In genomic region chr6:97501000-97501399, GRCm38 (mm10) we compare ENCODE assay signal across 23 mouse cellular contexts.
DNase-seq lines count a peak whose midpoint lies in the region; ATAC-seq and TF ChIP-seq lines count a peak whose summit lies in the region.
"Had no signal": no experiment of that assay in that cellular context is flagged by ENCODE, and none has a peak within 500 bp of the region (broad histone marks: within the 10 kb centered on the region; RNA-seq: fewer than 3 reads in every experiment).

No protein-coding gene starts in this region.

- H3K9me3 ChIP-seq in kidney, postnatal 0 days (replicated peaks; ENCODE audit: low read length), result no peaks in the 10 kb centered on the region
- H3K9me3 ChIP-seq: embryonic facial prominence, embryonic 15.5 days; heart, embryonic 13.5 days; midbrain, embryonic 10.5 days; neural tube, embryonic 12.5 days had no signal

- no peak for ATAC-seq in kidney, postnatal 0 days (replicated peaks; ENCODE audit: low FRiP score, low read depth)

- no peaks in the 10 kb centered on the region for H3K4me1 ChIP-seq in kidney, postnatal 0 days (replicated peaks; ENCODE audit: insufficient read depth, low read length)
- H3K4me1 ChIP-seq in cortical plate, adult 2 months (ENCODE audit: control insufficient read depth, insufficient read depth, low read length), result no peaks in the 10 kb centered on the region
- H3K4me1 ChIP-seq: neural tube, embryonic 12.5 days had no signal

- H3K36me3 ChIP-seq in kidney, postnatal 0 days (ENCODE audit: insufficient read depth, low read length), result no peaks in the 10 kb centered on the region
- H3K36me3 ChIP-seq: embryonic facial prominence, embryonic 15.5 days; heart, embryonic 13.5 days; midbrain, embryonic 10.5 days; neural tube, embryonic 12.5 days had no signal

- no peak overlapping the region for H3K27ac ChIP-seq in kidney, postnatal 0 days
- H3K27ac ChIP-seq in cortical plate, adult 2 months (ENCODE audit: insufficient read depth, low read length), result no peak overlapping the region
- H3K27ac ChIP-seq: embryonic facial prominence, embryonic 15.5 days; heart, embryonic 13.5 days; hindbrain, embryonic 14.5 days; macrophage; midbrain, embryonic 10.5 days; neural tube, embryonic 12.5 days had no signal

- 88% methylated on average over 7 of the region's 7 CpGs for WGBS in kidney, postnatal 0 days

- no peak for TF ChIP-seq POLR2A in cortical plate, adult 2 months (IDR thresholded peaks at IDR 0.05; ENCODE audit: extremely low read depth, insufficient read depth, low read length)

- peak; percentile 39 for TF ChIP-seq CTCF in kidney, postnatal 0 days (IDR thresholded peaks at IDR 0.05; ENCODE audit: low read depth)
- 0 out of 2 replicates have a peak, but pooled peaks have one; percentile 12 for TF ChIP-seq CTCF in cortical plate, adult 2 months (IDR thresholded peaks at IDR 0.05; ENCODE audit: extremely low read depth, insufficient read depth, low read length)

- H3K9ac ChIP-seq in kidney, postnatal 0 days (ENCODE audit: low read depth, low read length), result no peak overlapping the region
- H3K9ac ChIP-seq: embryonic facial prominence, embryonic 15.5 days; heart, embryonic 13.5 days; hindbrain, embryonic 14.5 days; neural tube, embryonic 12.5 days had no signal

- H3K4me3 ChIP-seq in kidney, postnatal 0 days (replicated peaks; ENCODE audit: low read depth, low read length), result no peak overlapping the region
- no peak overlapping the region for H3K4me3 ChIP-seq in cortical plate, adult 2 months (ENCODE audit: insufficient read depth, low read length)
- H3K4me3 ChIP-seq: embryonic facial prominence, embryonic 15.5 days; heart, embryonic 13.5 days; midbrain, embryonic 10.5 days; neural tube, embryonic 12.5 days had no signal

- no peak for DNase-seq in kidney, postnatal 0 days (ENCODE audit: low spot score)
- DNase-seq in kidney, adult 9 months, result no peak
- DNase-seq in 3T3-L1 (ENCODE audit: low read depth, low spot score), result peak; percentile 41
- DNase-seq in 416B (ENCODE audit: low read depth), result peak; percentile 34
- DNase-seq in Muller cell, postnatal 12 days (ENCODE audit: inconsistent ontology term), result no peak
- DNase-seq in cerebellum, adult 11-12 months, result no peak
- DNase-seq: adrenal gland, adult 8-10 months; cerebellum, postnatal 10 days; heart, adult 11 months; heart, postnatal 36 days; left cerebral cortex, postnatal 4 days; liver; lung, adult 18-20 months; right cerebral cortex, adult 18-20 months; spleen, adult 18-20 months; thymus, adult 2 months had no signal

- H3K4me2 ChIP-seq in kidney, postnatal 0 days (ENCODE audit: low read length), result no peak overlapping the region
- H3K4me2 ChIP-seq: embryonic facial prominence, embryonic 15.5 days; heart, embryonic 13.5 days; hindbrain, embryonic 14.5 days; neural tube, embryonic 12.5 days had no signal

- H3K27me3 ChIP-seq in kidney, postnatal 0 days (ENCODE audit: insufficient read depth, low read length), result no peaks in the 10 kb centered on the region
- H3K27me3 ChIP-seq: embryonic facial prominence, embryonic 15.5 days; heart, embryonic 13.5 days; neural tube, embryonic 12.5 days had no signal

Comparison
In these comparisons a context has a peak if more than half of its experiments do, and no peak if none do; other contexts are left out.
1. DNase-seq: peak in 3T3-L1 (single experiment) and 416B (single experiment); none in kidney, postnatal 0 days (single experiment), kidney, adult 9 months (single experiment), Muller cell, postnatal 12 days (single experiment) and cerebellum, adult 11-12 months (single experiment).